Mouse (Mus musculus) stomach, embryonic 16.5 days (tissue): Measurements from ENCODE around the gene Eddm3b. TPM values are rescaled to one million over a fixed set of nuclear protein-coding genes. Genes with fewer than 3 reads are reported as not detected.

Experiments used
- ATAC-seq: fragments of 200-750 bp; cut with Nextera tagmentation; 2 replicates; pipeline ENCODE4 v1.8.0; 2017; ENCODE audit warnings: moderate number of reproducible peaks, moderate TSS enrichment; ENCODE audit not compliant: insufficient read depth, low FRiP score
- H3K27ac ChIP-seq: fragments of 300-500 bp; sonication (generic); 2 replicates; pipeline ENCODE4 v1.5.1; 2014; ENCODE audit warnings: low read length
- H3K27me3 ChIP-seq: fragments of 300-500 bp; sonication (generic); 2 replicates; pipeline ENCODE4 v1.6.1; 2014; ENCODE audit warnings: low read length, control low read depth, mixed read lengths; ENCODE audit not compliant: control insufficient read depth, insufficient read depth
- H3K36me3 ChIP-seq: fragments of 300-500 bp; sonication (generic); 2 replicates; pipeline ENCODE4 v1.6.1; 2014; ENCODE audit warnings: low read length; ENCODE audit not compliant: control insufficient read depth, insufficient read depth
- H3K4me1 ChIP-seq: fragments of 300-500 bp; sonication (generic); 2 replicates; pipeline ENCODE4 v1.6.1; 2014; ENCODE audit warnings: low read length, control low read depth, mixed read lengths; ENCODE audit not compliant: control insufficient read depth, insufficient read depth
- H3K4me2 ChIP-seq: fragments of 300-500 bp; sonication (generic); 2 replicates; pipeline ENCODE4 v1.6.1; 2014; ENCODE audit warnings: low read depth, low read length, mixed read lengths
- H3K4me3 ChIP-seq: fragments of 300-500 bp; sonication (generic); replicated peaks from 2 replicates; pipeline ENCODE4 v1.5.1; 2014; ENCODE audit warnings: mild to moderate bottlenecking, low read length
- H3K9ac ChIP-seq: fragments of 300-500 bp; sonication (generic); 2 replicates; pipeline ENCODE4 v1.6.1; 2014; ENCODE audit warnings: low read length
- H3K9me3 ChIP-seq: fragments of 300-500 bp; sonication (generic); replicated peaks from 2 replicates; pipeline ENCODE4 v1.6.1; 2016; ENCODE audit warnings: low read length, control low read depth; ENCODE audit not compliant: control insufficient read depth
- WGBS: fragments of 180-500 bp; shearing (Covaris S2); extraction: QIAGEN DNeasy Blood & Tissue Kit; methylation state at CpG from one replicate; pipeline ENCODE4 v1.1.7; 2014; 5-methylcytosine and 5-hydroxymethylcytosine counted together
- polyA plus RNA-seq: library from polyadenylated mRNA; unstranded; fragments of >200 nt; fragmentation: Nextera tagmentation; extraction: Ambion mirVana; gene quantifications from 2 replicates; pipeline ENCODE4 v1.2.1, GENCODE M21; 2015

Gene Eddm3b
- polyA plus RNA-seq: not detected in 2 replicates

DNA sequence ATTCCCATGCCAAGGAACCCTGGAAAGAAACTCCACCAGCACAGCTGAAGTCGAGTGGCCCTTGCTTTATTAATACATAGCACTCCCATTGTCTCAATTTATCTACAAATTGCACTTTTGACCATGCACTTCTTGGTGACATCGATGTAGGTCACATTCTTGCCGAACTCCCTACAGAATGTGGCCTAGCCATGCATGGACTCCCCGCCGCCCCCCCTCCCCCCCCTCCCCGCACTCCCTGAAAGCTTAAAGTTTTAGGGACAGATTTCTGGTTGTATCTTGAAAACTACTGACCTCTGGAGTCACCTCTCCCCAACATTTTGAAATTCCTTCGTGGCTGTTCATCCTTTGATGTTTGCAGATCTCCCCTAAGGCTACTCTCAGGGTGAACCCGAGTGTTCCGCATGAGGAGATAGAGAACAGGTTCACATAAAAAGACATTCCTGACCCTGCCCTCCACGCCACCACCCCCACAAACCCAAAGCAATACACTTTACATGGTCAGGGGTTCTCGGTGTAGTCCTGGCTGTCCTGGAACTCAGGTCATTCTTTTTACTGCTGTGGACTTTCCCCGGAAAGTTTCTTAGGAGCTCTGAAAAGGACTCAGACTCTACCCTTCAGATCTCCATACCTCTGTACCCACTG, at the start of gene Eddm3b:
TSS of gene Eddm3b (plus strand) at position 511 of the 645 bp plus-strand sequence.
- no peak within 1 kb of the TSS for H3K4me3 ChIP-seq
- H3K27ac ChIP-seq: no peak within 1 kb of the TSS
- H3K4me2 ChIP-seq: no peak within 1 kb of the TSS
- no peaks in the 10 kb centered on the region for H3K36me3 ChIP-seq
- H3K9me3 ChIP-seq: peaks cover 5% of the 10 kb centered on the region; the same call in 1 of the 2 replicates
- no peak within 1 kb of the TSS for H3K9ac ChIP-seq
- H3K27me3 ChIP-seq: no peaks in the 10 kb centered on the region
- ATAC-seq: no peak
- 50% methylated on average over 12 of the region's 12 CpGs for WGBS
- no peaks in the 10 kb centered on the region for H3K4me1 ChIP-seq

DNA sequence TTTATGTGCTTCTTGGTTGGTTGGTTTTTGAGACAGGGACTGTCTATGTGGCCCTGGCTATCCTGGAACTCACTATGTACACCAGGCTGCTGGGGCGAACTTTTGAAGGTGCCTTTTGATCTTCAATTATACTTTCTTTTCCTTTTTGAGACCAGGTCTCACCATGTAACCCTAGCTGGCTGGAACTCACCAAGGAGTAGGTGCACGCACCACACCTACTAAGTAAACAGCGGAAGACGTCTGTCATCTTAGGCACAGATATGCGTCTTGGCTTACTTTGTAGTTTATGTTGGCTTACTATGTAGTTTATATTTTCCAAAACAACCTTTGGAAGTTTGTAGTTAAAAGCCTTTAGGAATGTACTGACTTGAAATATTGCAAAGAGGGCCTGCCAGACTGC, 45.3 kb upstream of the Eddm3b start:
- Histone ChIP-seq H3K9me3 (no peaks in the 10 kb centered on the region), H3K4me3 (no peak overlapping the region), H3K4me2 (no peak overlapping the region), H3K27me3 (no peaks in the 10 kb centered on the region), H3K4me1 (peaks cover 5% of the 10 kb centered on the region; the same call in 1 of the 2 replicates), H3K27ac (0 out of 2 replicates have a peak overlapping the region, but pooled peaks have one; percentile 3), H3K36me3 (no peaks in the 10 kb centered on the region), H3K9ac (no peak overlapping the region)
- WGBS: 45% methylated on average over 5 of the region's 5 CpGs
- no peak for ATAC-seq

DNA sequence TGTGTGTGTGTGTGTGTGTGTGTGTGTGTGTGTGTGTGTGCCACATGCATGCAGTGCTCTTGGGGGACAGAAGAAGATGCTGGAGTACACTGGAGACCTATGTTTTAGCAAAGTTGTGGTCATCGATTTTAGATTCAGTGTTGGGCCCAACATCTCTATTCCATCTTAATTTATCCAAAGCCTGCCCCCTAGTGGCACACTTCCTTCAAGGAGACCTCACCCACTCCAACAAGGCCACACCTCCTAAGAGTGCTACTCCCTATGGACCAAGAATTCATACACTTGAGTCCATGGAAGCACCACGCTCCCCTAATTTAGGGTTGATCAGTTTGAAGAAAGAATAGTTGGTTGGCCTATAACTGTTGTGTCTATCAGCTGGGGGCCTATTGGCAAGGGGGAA, 44.6 kb upstream of the Eddm3b start:
- Histone ChIP-seq H3K4me1 (peaks cover 5% of the 10 kb centered on the region; the same call in 1 of the 2 replicates), H3K4me3 (no peak overlapping the region), H3K9me3 (no peaks in the 10 kb centered on the region), H3K27ac (no peak overlapping the region), H3K4me2 (no peak overlapping the region), H3K9ac (no peak overlapping the region), H3K27me3 (no peaks in the 10 kb centered on the region), H3K36me3 (no peaks in the 10 kb centered on the region)
- no peak for ATAC-seq
- 90% methylated on average over 2 of the region's 2 CpGs for WGBS

DNA sequence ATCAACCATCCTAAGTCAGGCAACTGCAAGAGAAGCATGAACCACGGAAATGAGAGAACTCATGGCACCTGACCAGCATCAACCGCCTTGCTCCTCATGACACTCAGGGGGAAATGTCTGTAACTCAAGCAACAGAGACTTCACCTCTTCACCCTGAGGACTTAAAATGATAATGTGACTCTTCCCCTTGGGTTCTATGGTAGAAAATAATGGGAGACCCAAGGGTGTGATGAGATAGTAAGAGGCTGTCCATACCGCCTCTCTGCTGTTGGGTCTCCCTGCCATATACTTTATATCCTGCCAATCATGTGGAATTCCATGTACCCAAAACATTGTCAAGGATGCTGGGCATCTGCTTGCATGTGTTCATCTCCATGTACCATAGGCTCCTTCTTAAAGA, 39.9 kb upstream of the Eddm3b start, which contains the start of gene Olfr750:
TSS of gene Olfr750 (minus strand) at position 101 of the 400 bp plus-strand sequence.
- no peak within 1 kb of the TSS for H3K4me3 ChIP-seq
- no peaks in the 10 kb centered on the region for H3K36me3 ChIP-seq
- WGBS: 82% methylated on average over 3 of the region's 3 CpGs
- H3K9me3 ChIP-seq: no peaks in the 10 kb centered on the region
- no peak for ATAC-seq
- no peaks in the 10 kb centered on the region for H3K4me1 ChIP-seq
- H3K9ac ChIP-seq: no peak within 1 kb of the TSS
- no peak within 1 kb of the TSS for H3K4me2 ChIP-seq
- no peaks in the 10 kb centered on the region for H3K27me3 ChIP-seq
- no peak within 1 kb of the TSS for H3K27ac ChIP-seq

DNA sequence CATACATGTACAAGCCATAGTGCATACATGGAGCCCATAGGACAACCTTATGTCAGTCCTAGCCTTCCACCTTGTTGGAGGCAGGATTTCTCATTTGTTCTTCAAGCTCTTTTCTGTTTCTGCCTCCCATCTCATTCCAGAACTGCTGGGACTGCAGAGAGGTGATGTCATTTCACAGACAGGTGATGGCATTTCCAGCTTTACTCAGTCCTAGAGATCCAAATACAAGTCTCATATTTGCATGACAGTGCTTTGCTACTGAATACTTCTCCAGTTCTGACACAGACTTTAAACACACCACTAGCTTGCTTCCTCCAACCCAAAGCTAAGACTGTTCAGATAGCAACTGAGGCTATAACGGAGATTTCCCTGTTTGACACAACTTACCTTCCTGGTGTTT, 35.0 kb upstream of the Eddm3b start:
- Histone ChIP-seq H3K4me3 (no peak overlapping the region), H3K4me2 (no peak overlapping the region), H3K27me3 (no peaks in the 10 kb centered on the region; the same call in 1 of the 2 replicates), H3K9me3 (no peaks in the 10 kb centered on the region), H3K27ac (no peak overlapping the region), H3K36me3 (no peaks in the 10 kb centered on the region), H3K4me1 (peaks cover 9% of the 10 kb centered on the region), H3K9ac (no peak overlapping the region)
- no peak for ATAC-seq
- 87% methylated on average over 1 of the region's 1 CpGs for WGBS

DNA sequence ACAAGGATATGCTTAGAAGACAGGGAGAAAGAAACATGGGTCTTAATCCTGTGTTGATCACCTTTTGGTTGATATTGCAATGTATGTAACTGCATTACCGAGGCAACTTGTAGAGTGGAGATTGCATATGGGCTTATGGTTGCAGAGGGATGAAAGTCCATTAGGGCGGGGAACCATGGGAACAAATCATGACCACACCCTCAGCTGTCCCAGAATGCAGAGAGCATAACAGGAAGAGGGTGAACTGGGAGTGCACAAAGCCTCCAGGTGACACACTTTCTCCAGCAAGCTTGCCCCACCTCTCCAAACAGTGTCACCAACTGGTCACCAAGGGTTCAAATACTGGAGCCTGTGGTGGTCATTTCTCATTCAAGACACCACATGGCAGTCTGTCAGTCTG, 33.2 kb upstream of the Eddm3b start:
- 66% methylated on average over 2 of the region's 2 CpGs for WGBS
- no peak overlapping the region for H3K4me2 ChIP-seq
- no peaks in the 10 kb centered on the region; the same call in 1 of the 2 replicates for H3K27me3 ChIP-seq
- H3K9me3 ChIP-seq: no peaks in the 10 kb centered on the region
- ATAC-seq: peak; percentile 70; the same call in 1 of the 2 replicates
- no peak overlapping the region for H3K4me3 ChIP-seq
- H3K36me3 ChIP-seq: no peaks in the 10 kb centered on the region
- no peak overlapping the region for H3K9ac ChIP-seq
- peaks cover 9% of the 10 kb centered on the region for H3K4me1 ChIP-seq
- H3K27ac ChIP-seq: no peak overlapping the region

DNA sequence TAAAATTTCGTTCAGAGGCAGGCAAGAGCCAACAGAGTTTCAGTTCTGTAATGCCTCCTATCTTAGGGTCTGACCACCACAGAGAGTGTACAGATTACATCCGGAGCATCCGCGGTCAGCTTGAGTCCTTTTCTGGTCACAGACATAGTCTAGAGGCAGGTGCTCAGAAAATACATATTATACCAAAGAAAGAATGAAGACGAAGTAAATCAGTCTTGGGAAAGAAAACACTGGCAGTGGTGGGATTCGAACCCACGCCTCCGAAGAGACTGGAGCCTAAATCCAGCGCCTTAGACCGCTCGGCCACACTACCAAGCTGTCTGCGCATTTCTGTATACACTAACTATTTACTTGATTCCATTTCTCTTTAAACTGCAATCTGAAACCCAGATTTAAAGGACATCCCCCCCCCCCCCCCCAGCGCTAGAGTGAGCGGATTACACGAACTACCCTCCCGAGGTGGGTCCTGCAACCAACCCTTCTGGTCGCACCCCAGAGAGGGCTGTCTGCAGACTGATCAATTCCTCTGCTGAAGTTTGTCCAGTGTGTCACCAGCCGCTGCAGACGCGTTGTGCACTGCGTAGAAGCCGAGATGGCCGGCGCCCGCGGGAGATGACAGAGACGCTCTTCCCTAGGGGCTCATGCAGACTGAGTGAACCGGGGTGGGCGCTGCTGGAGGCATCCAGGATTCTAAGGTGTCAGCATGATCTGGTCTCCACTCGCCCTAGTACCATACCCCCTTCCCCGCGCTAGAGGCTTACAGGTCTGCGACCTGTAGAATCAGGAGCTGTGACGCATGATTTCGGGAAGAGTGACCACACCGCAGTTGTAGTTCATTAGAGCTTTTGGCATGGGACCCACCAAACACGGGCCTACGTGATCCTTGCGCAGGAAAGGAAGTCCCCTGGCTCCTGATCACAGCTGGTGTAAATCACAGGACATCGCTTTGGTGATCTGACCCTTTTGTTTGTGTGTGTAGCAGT, 31.3 kb upstream of the Eddm3b start:
- H3K27ac ChIP-seq: no peak overlapping the region
- no peaks in the 10 kb centered on the region; the same call in 1 of the 2 replicates for H3K27me3 ChIP-seq
- ATAC-seq: peak; percentile 50; the same call in 1 of the 2 replicates
- H3K4me2 ChIP-seq: peak overlapping the region; percentile 83
- H3K4me1 ChIP-seq: peaks cover 9% of the 10 kb centered on the region
- H3K9me3 ChIP-seq: no peaks in the 10 kb centered on the region
- peak overlapping the region; percentile 76 for H3K9ac ChIP-seq
- 3% methylated on average over 40 of the region's 40 CpGs for WGBS
- peak overlapping the region; percentile 64 for H3K4me3 ChIP-seq
- H3K36me3 ChIP-seq: no peaks in the 10 kb centered on the region

DNA sequence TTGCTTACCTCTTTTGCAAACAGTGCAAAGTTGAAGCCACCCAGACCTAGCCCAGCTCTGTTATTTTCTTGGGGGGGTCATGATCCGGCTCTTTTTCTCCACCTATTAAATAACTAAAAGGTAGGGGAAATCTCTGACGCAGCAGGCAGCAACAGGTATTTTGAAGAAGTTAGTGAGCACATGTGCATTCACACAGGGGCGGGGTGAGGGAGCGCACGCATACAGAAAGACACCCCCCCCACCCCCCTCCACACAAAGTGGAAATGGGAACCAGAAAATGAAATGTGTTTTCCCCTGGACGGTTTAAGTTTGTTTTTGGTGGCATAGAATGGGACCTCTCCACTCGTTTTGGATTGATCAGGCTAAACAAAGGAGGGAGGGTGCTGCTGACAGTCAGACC, 30.4 kb upstream of the Eddm3b start:
- ATAC-seq: no peak
- Histone ChIP-seq H3K9me3 (no peaks in the 10 kb centered on the region), H3K27ac (no peak overlapping the region), H3K4me3 (peak overlapping the region; percentile 64), H3K9ac (0 out of 2 replicates have a peak overlapping the region, but pooled peaks have one; percentile 14), H3K4me1 (peaks cover 9% of the 10 kb centered on the region), H3K4me2 (peak overlapping the region; percentile 83), H3K36me3 (no peaks in the 10 kb centered on the region), H3K27me3 (no peaks in the 10 kb centered on the region; the same call in 1 of the 2 replicates)
- 12% methylated on average over 7 of the region's 7 CpGs for WGBS

DNA sequence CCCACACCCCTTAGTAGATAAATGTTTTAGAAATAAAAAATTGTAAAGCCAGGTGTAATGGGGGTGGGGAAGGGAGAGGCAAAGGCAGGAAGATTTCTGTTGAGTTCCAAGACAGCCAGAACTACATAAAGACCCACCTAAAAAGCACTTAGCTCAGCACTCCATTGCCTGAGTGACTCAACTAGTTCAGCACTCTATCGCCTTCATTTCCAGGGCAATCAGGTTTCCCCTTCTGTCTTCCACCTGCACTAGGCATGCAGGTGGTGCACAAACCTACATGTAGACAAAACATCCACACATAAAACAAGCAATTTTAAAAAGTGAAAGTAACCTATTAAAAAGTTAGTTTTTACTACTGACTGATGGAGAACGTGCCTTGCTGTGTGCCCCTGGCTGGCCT, 29.1 kb upstream of the Eddm3b start:
- no peak overlapping the region for H3K9ac ChIP-seq
- no peak for ATAC-seq

More for the DNA sequence above, 29.1 kb upstream of the Eddm3b start:
- Histone ChIP-seq H3K27me3 (no peaks in the 10 kb centered on the region; the same call in 1 of the 2 replicates), H3K36me3 (no peaks in the 10 kb centered on the region), H3K4me1 (peaks cover 9% of the 10 kb centered on the region), H3K27ac (no peak overlapping the region), H3K9me3 (no peaks in the 10 kb centered on the region), H3K4me2 (no peak overlapping the region), H3K4me3 (no peak overlapping the region)
- 75% methylated on average over 2 of the region's 2 CpGs for WGBS
